Mouse (Mus musculus) neural tube, embryonic 10.5 days (tissue): ENCODE data around the gene Car15.

Experiments
- DNase-seq: peaks from one replicate; pipeline ENCODE4 v3.0.0-alpha.2; 2017; ENCODE audit warnings: low spot score; ENCODE audit errors: extremely low spot score

Gene Car15

GRCm38 (mm10) chr16:17802839-17803674 lies 35.1 kb downstream of the Car15 start:
- DNase-seq = peak; percentile 62

GRCm38 (mm10) chr16:17802456-17802838 lies 35.7 kb downstream of the Car15 start:
- no peak for DNase-seq

- DNase-seq = peak; percentile 40
These were observed 36.2 kb downstream of the Car15 start for GRCm38 (mm10) chr16:17801777-17802455.

DNA sequence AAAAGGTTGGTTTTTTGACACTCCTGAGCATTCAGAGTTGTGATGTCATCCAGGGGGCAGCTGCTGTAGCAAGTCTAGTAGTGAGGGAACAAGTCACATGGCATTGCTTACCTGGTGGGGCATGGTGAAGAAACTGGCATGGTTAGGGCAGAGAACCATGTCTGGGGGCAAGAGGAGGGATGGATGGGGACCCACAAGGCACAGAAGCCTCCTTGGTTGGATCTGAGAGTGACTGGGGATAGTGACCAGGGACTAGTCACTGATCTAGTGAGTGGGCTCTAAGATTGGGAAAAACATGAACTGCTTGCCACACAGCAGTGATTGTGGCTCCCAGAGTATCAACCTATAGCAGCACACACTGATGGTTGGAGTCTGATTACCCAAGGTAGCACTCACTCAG lies 38.6 kb downstream of the Car15 start:
- peak; percentile 27 for DNase-seq

DNA sequence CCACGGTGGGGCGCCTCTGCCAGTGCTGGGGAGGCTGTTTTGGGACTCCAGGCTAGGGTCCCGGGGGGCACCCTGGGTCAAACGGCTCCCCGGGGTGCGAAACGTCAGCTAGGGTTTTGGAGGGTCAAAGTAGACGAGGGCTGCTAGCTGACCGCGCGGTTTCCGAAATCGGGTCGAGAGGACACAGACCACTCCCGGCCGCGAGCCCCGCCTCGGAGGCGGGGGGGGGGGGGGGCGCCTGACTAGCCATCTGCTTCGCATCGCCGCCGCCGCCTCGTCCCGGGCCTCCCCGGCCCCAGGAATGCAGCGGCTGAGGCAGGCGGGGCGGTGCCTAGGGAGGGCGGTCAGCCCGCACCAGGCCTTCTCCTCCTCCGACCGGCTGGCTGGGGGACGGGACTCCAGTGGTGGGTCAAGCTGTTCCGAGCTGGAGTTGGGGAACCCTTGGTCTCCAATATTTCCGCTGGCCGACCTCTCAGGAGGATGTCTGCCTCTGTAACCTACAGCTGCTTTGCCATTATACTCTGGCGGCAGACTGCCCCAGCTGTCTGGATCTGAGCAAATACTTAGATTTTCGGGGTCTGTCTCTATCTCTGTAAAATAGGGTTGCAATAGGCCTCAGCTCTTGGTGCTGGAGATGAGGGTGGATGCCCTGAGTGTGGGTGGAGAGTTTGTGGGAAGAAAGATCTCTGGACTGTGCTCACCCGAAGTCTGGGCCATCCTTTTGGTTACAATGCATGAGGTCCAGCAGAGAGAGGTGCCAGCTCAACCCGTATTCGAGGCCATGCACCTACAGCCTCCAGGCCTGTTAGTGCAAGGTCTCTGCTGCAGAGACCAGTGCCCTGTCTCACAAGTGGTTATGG lies 39.6 kb downstream of the Car15 start:
- no peak for DNase-seq

GRCm38 (mm10) chr16:17797812-17798311 lies 40.3 kb downstream of the Car15 start:
- peak; percentile 81 for DNase-seq

DNA sequence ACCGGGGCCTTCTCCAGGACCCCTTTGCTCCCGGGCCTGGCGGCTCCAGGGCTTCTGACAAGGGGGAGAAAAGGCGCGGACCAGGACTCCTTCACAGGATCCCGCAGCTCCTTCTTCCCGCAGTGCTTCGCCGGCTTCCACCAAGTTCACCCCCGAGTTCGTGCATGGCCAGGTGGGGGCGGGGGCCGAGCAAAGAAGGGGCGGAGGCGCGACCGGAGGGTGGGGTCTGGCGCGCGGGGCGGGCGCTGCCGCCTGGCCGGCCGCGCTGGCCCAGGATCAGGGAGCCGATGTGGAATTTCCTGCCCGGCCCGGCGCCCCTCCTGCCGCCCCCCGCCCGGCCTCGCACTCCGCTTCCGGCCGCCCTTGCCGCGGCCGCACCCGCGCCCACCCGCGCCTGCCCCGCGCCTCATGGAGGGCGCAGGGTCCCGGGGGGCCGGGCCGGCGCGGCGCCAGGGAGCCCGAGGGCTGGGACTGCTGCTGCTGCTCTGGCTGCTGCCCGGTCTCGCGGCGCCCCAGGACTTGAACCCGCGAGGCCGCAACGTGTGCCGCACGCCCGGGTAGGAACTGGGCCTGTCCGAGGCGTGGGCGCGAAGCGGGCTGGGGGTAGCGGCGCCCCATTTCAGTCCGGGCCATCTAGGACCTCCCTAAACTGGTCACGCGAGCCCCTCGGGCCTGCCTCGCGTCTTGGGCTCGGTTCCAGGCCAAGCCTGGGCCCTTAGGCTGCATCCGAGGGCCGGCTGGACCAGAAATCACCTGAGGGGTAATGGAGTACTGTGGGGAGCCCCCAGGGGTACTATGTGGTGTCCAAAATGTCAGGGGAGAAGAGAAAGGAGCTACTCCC lies 41.0 kb downstream of the Car15 start, which contains the start of gene Scarf2:
Gene Scarf2, plus strand, starts transcription at position 312 of the 841 bp plus-strand sequence.
- DNase-seq = peak; percentile 73

GRCm38 (mm10) chr16:17796519-17796918 lies 41.6 kb downstream of the Car15 start:
- peak; percentile 18 for DNase-seq

DNA sequence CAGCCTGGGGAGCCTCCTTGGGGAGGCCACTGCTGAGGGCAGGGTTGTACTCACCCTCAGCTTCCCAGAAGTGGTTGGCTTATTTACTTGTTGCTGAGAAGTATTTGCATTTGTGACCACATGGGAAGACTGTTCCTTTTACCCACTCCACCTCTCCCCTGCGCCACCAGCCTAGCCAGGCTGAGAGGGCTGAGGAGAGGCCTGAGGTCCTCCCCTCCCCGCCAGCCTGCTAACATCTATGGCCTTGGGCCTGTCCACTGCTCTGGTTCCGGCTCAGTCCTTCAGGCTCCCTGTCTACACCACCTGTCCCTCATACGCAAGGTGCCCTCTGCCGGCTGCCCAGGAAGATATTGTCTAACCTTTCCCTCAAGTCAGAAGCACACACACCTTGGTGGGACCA lies 42.5 kb downstream of the Car15 start:
- no peak for DNase-seq

GRCm38 (mm10) chr16:17794047-17794446 lies 44.1 kb downstream of the Car15 start:
- no peak for DNase-seq

GRCm38 (mm10) chr16:17792728-17793127 lies 45.4 kb downstream of the Car15 start:
- no peak for DNase-seq

DNA sequence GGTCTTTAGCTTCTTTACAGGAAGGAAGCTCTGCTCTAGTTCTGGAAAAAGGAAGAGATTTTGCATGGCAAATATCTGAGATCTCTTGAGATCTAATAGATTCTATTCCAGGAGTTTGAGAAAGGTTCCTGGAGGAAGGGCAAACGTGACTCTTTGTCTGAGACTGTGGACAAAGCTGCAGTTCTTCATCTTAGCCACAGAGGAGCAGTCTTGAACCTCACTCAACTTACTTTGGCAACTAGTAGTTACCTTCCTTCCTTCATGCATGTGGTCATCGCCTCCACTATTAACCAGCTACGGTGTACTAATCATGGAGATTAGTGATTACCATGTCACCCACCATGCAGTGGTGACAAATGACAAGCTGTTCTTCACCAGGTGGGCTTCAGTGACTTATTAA lies 52.8 kb downstream of the Car15 start:
- no peak for DNase-seq
